Mouse (Mus musculus) stomach, postnatal 0 days (tissue): ENCODE measurements around the gene Lypd6b.

Source experiments
- CTCF ChIP-seq: IDR thresholded peaks from 2 replicates; pipeline ENCODE4 v1.5.1; 2016; ENCODE audit warnings: antibody characterized with exemption, low read depth, mild to moderate bottlenecking, moderate library complexity
- EP300 ChIP-seq: optimal IDR thresholded peaks from 2 replicates; pipeline ENCODE3; 2016; ENCODE audit warnings: antibody characterized with exemption

- no peak for TF ChIP-seq CTCF
- TF ChIP-seq EP300: no peak
Measured at GRCm38 (mm10) chr2:49747670-49748069, 39.8 kb upstream of the Lypd6b start.
